Mouse (Mus musculus) hindbrain, embryonic 14.5 days (tissue): ENCODE data around the gene Ipcef1. TPM values are rescaled to one million over a fixed set of nuclear protein-coding genes. Genes with fewer than 3 reads are reported as not detected.

Experiments
- ATAC-seq: fragments of 200-750 bp; cut with Nextera tagmentation; 2 replicates; pipeline ENCODE4 v1.8.0; 2017; ENCODE audit warnings: moderate number of reproducible peaks, mild to moderate bottlenecking, moderate TSS enrichment, moderate library complexity; ENCODE audit not compliant: low FRiP score
- DNase-seq: peaks from one replicate; pipeline ENCODE4 v3.0.0-alpha.2; 2015; ENCODE audit warnings: low spot score
- H3K27ac ChIP-seq: fragments of 300-500 bp; sonication (generic); 2 replicates; pipeline ENCODE4 v1.5.1; 2014; ENCODE audit warnings: mild to moderate bottlenecking, moderate library complexity
- H3K27me3 ChIP-seq: fragments of 300-500 bp; sonication (generic); 2 replicates; pipeline ENCODE4 v1.6.1; 2014; ENCODE audit warnings: mild to moderate bottlenecking, low read length, mixed read lengths; ENCODE audit not compliant: control insufficient read depth, insufficient read depth
- H3K36me3 ChIP-seq: fragments of 300-500 bp; sonication (generic); replicated peaks from 2 replicates; pipeline ENCODE4 v1.6.1; 2014; ENCODE audit not compliant: control insufficient read depth, insufficient read depth
- H3K4me1 ChIP-seq: fragments of 300-500 bp; sonication (generic); replicated peaks from 2 replicates; pipeline ENCODE4 v1.6.1; 2014; ENCODE audit warnings: antibody characterized with exemption, low read length, mixed read lengths; ENCODE audit not compliant: control insufficient read depth, insufficient read depth
- H3K4me2 ChIP-seq: fragments of 300-500 bp; sonication (generic); replicated peaks from 2 replicates; pipeline ENCODE4 v1.6.1; 2014; ENCODE audit warnings: mild to moderate bottlenecking, moderate library complexity
- H3K4me3 ChIP-seq: fragments of 300-500 bp; sonication (generic); replicated peaks from 2 replicates; pipeline ENCODE4 v1.5.1; 2014; ENCODE audit warnings: mild to moderate bottlenecking, low read length
- H3K9ac ChIP-seq: fragments of 300-500 bp; sonication (generic); 2 replicates; pipeline ENCODE4 v1.6.1; 2014
- H3K9me3 ChIP-seq: fragments of 300-500 bp; sonication (generic); 2 replicates; pipeline ENCODE4 v1.6.1; 2016; ENCODE audit warnings: low read length; ENCODE audit not compliant: control insufficient read depth
- WGBS: fragments of 180-500 bp; shearing (Covaris S2); extraction: QIAGEN DNeasy Blood & Tissue Kit; methylation state at CpG from one replicate; pipeline ENCODE4 v1.1.7; 2014; 5-methylcytosine and 5-hydroxymethylcytosine counted together
- polyA plus RNA-seq: library from polyadenylated mRNA; unstranded; fragments of >200 nt; fragmentation: Nextera tagmentation; extraction: Ambion mirVana; gene quantifications from 2 replicates; pipeline ENCODE4 v1.2.1, GENCODE M21; 2014

Gene Ipcef1
- polyA plus RNA-seq, 1 experiment from 2014 or later, result 3.2 TPM

- 66% methylated on average over 7 of the region's 7 CpGs for WGBS
- no peaks in the 10 kb centered on the region for H3K4me1 ChIP-seq
- H3K36me3 ChIP-seq, result no peaks in the 10 kb centered on the region
- H3K4me2 ChIP-seq, result no peak overlapping the region
- no peak for ATAC-seq
- H3K27ac ChIP-seq, result no peak overlapping the region
- no peaks in the 10 kb centered on the region for H3K9me3 ChIP-seq
- H3K9ac ChIP-seq, result no peak overlapping the region
- no peak overlapping the region for H3K4me3 ChIP-seq
- H3K27me3 ChIP-seq, result no peaks in the 10 kb centered on the region
- no peak for DNase-seq
Measured at GRCm38 (mm10) chr10:6848162-6848754, 204.0 kb downstream of the Ipcef1 start.

- WGBS, result 68% methylated on average over 1 of the region's 1 CpGs
- no peak overlapping the region for H3K4me2 ChIP-seq
- H3K4me1 ChIP-seq, result no peaks in the 10 kb centered on the region
- H3K27ac ChIP-seq, result no peak overlapping the region
- no peak overlapping the region for H3K9ac ChIP-seq
- ATAC-seq (no peak), DNase-seq (no peak)
- H3K4me3 ChIP-seq, result no peak overlapping the region
- no peaks in the 10 kb centered on the region for H3K9me3 ChIP-seq
- H3K36me3 ChIP-seq, result no peaks in the 10 kb centered on the region
- H3K27me3 ChIP-seq, result no peaks in the 10 kb centered on the region
Measured at GRCm38 (mm10) chr10:6846283-6846682, 206.0 kb downstream of the Ipcef1 start.

GRCm38 (mm10) chr10:6842225-6842624 is 210.1 kb downstream of the Ipcef1 start:
- no peak overlapping the region for H3K4me3 ChIP-seq
- DNase-seq (no peak), ATAC-seq (no peak)
- no peak overlapping the region for H3K4me2 ChIP-seq
- H3K27me3 ChIP-seq, result no peaks in the 10 kb centered on the region
- no peak overlapping the region for H3K9ac ChIP-seq
- whole genome bisulfite sequencing, result 87% methylated on average over 1 of the region's 1 CpGs
- no peaks in the 10 kb centered on the region for H3K9me3 ChIP-seq
- H3K27ac ChIP-seq, result no peak overlapping the region
- H3K36me3 ChIP-seq, result no peaks in the 10 kb centered on the region
- H3K4me1 ChIP-seq, result no peaks in the 10 kb centered on the region

Other genes with a start within 250 kb of the Ipcef1 start
- 3.0 and 3.8 TPM in 2 replicates for gene Cnksr3, start 159.8 kb upstream of the Ipcef1 start, polyA plus RNA-seq